Mouse (Mus musculus) brain, adult 10 weeks (tissue): ENCODE data around the gene Mrgpre. TPM values are rescaled to one million over a fixed set of nuclear protein-coding genes. Genes with fewer than 3 reads are reported as not detected.

Source experiments
- polyA plus RNA-seq: library from polyadenylated mRNA; stranded (reverse); fragments of 350-450 nt; fragmentation: Illumina TruSeq; extraction: RNeasy Lipid Tissue Mini Kit (QIAGEN cat#74804); gene quantifications from one replicate; pipeline ENCODE4 v1.2.3, GENCODE M21; 2015; ENCODE audit warnings: low read depth, low replicate concordance

Gene Mrgpre
- polyA plus RNA-seq, result 7.3 TPM

DNA sequence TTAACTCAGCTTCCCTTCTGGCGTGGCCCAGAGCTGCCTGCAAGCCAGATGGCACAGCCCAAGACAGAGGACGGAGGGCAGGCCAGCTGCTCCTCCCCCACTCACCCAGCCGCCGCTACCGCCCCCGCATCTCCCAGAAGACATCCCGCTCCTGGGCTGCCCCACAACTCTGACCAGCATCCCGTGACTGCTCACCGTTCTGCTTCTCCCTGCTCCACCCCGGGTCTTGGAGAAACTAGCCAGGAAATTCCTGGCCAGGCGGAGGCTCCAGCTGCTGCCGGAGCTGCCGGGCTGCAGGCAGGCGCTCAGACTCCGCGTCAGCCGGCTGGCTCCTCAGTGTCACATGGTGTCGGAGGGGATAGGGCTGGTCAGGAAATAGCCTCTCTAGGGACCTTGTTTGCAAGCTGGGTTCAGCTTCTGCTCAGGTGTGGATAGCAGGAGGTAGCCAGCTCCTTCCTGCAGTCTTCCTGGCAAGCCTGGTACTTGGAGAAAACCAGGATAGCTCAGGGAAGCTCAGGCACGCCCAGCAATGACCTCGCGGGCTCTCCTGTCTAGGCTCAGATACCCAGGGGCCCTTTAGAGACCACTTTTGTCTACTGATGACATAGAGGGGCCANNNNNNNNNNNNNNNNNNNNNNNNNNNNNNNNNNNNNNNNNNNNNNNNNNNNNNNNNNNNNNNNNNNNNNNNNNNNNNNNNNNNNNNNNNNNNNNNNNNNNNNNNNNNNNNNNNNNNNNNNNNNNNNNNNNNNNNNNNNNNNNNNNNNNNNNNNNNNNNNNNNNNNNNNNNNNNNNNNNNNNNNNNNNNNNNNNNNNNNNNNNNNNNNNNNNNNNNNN, at the start of gene Mrgpre:
Mrgpre (minus strand) TSS at position 505 of the 834 bp plus-strand sequence.

DNA sequence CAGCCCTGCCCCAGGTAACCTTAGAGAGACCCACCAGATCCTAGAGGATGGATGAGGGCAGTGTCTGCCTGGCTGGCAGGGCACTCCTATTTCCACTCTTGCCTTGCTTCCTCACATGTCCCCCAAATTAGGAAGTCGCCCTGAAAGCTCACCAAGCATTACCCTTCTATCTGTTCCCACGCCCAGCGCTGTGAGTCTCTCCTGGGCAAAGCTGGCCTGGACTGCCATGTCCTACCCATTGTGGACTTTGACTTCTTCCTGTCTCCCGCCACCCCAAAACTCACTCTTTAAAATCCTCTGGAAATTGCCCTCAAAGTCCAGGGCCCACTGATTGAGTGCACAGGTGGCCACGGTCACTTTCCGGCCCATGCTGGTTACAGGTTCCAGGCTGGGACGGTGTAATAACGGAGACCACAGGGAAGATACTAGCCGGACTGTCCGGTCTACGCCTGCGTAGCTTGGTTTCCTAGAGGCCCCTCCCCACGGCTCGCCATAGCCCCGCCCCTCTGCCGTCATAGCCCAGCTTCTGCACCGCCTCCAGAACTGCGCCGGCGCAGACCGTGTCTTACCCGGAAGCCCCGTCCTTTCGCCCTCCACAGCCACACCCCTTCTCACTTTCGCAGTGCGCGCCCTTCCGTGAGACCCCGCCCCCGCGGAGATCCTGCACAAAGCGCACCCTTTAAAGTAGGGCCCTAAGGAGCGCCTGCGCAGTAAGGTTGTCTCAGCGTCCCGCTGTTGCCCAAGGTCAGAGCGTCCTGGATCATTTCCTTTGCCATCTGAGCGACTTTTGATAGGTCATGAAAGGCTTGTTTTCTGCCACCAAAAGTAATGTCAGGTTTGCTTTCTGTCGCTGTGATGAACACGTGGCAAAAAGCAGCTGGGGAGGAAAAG, 38.3 kb upstream of the Mrgpre start, which contains the start of the genes Nadsyn1 and Dhcr7:
Nadsyn1 (minus strand) TSS at position 475 of the 891 bp plus-strand sequence.
Dhcr7 (plus strand) TSS at position 771 of the 891 bp plus-strand sequence.

DNA sequence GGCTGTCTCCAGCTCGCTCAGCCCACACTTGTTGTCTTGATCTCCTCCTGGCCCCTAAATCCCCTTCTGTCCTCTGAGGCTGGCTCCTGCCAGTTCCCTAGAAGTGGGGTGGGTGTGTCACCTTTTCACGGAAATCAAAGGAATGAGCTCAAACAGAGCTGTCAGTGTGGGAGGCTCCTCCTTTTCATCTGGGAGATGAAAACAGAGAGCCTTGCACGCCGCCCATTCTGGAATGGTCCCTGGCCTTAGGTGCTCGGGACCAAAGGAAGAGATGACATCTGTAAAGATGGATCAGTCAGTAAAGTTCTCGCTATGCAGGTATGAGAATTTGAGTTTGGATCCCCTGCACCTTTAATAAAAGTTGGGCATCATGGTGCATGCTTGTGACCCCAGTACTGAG, 17.4 kb downstream of the Mrgpre start, which contains the start of gene Mrgprg:
Mrgprg (minus strand) TSS at position 101 of the 400 bp plus-strand sequence.

DNA sequence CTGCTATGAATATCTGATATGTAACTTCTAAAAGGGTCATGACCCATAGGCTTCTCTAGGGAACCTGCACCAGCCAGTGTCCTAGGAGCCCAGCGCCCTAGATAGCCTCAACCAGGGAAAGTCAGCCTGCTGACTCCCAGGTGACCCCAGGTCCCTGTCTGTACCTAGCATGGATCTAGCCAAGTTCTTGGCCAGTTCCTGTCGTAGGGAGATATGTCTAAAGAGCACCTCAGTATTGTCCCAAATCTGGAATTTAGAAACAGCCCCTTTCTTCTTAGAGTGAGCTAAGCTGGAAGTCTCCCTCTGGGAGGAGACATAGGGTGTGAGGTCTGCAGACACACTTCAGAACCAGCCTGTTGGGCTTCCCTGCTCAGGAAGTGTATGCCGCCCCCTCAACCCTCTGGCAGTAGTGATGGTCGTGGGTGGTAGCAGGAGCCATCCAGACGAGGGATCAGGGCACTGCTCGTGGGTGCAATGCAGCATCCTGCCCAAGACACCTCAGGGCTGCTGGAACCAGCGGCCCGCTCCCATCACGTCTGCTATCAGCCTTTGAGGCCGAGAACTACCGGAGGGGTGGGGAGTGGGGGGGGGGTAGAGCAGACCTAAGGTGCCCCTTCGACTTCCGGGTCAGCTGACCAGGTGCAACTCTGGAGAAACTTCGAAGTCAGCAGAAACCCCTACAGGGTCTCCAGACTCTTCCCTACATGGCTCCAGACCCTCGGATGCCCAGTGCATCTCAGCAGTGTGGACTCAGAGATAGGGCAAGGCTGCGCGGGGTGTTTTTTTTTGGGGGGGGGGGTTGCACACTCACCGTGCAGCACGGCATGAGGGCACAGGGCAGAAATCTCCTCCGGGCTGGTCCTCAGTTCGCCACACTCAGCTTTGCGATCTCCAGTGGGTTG, 27.9 kb downstream of the Mrgpre start, which contains the start of gene Osbpl5:
Osbpl5 (minus strand) TSS at position 861 of the 902 bp plus-strand sequence.

Other genes starting within 250 kb of the Mrgpre start
- gene Nap1l4, start 235.4 kb downstream of the Mrgpre start, polyA plus RNA-seq, result 126 TPM
- 53.5 TPM for gene Cars, start 184.4 kb downstream of the Mrgpre start, polyA plus RNA-seq
- gene Tnfrsf26, start 155.8 kb downstream of the Mrgpre start, polyA plus RNA-seq, result not detected
- gene Tnfrsf22, start 134.8 kb downstream of the Mrgpre start, polyA plus RNA-seq, result 1.9 TPM
- 1.4 TPM for gene Tnfrsf23, start 98.6 kb downstream of the Mrgpre start, polyA plus RNA-seq
- 22.6 TPM for gene Osbpl5, start 27.5 kb downstream of the Mrgpre start, polyA plus RNA-seq
- not detected for gene Mrgprg, start 17.5 kb downstream of the Mrgpre start, polyA plus RNA-seq
- 5.7 TPM for gene Nadsyn1, start 38.3 kb upstream of the Mrgpre start, polyA plus RNA-seq
- 28.8 TPM for gene Dhcr7, start 38.6 kb upstream of the Mrgpre start, polyA plus RNA-seq
- gene Gm498, start 82.3 kb upstream of the Mrgpre start, polyA plus RNA-seq, result not detected
- 50.7 TPM for gene Shank2, start 217.4 kb upstream of the Mrgpre start, polyA plus RNA-seq